Mouse (Mus musculus): ENCODE data around the gene Lrrc26. TPM values are rescaled to one million over a fixed set of nuclear protein-coding genes. Genes with fewer than 3 reads are reported as not detected.

Gene Lrrc26
- total RNA-seq, 2 experiments from 2014 or later: not detected

GRCm38 (mm10) chr2:25271827-25272511 is 17.7 kb upstream of the Lrrc26 start, which contains the start of the genes Ssna1 and Anapc2:
Ssna1 (minus strand) TSS chr2:25272438.
Anapc2 (plus strand) TSS chr2:25272478.
- H3K27ac ChIP-seq: peak within 1 kb of the TSS; percentile 89
- DNase-seq (ENCODE audit: extremely low spot score in 1 of 2, low spot score in 2 of 2): peak; percentile 98 to 99
- peak within 1 kb of the TSS; percentile 91 for H3K4me3 ChIP-seq
- intact Hi-C loops (cut with DNase I): loop anchor here (1.0 to 2.0 kb wide), 2 partner anchors 17 to 61 kb away; partner anchors contain the start of genes Man1b1 and Tmem203
- TF ChIP-seq CTCF (IDR thresholded peaks at IDR 0.05): peak; percentile 33

- TF ChIP-seq CTCF (IDR thresholded peaks at IDR 0.05): no peak
- intact Hi-C loops (cut with DNase I): loop anchor here (1.0 to 2.0 kb wide), 2 partner anchors 17 to 60 kb away; partner anchors contain the start of genes Man1b1 and Tmem203
- DNase-seq (ENCODE audit: extremely low spot score in 1 of 2, low spot score in 2 of 2): no peak
- peak overlapping the region; percentile 89 for H3K27ac ChIP-seq
- H3K4me3 ChIP-seq: peak overlapping the region; percentile 91
Measured at GRCm38 (mm10) chr2:25272515-25272914, 17.2 kb upstream of the Lrrc26 start.

GRCm38 (mm10) chr2:25273010-25273409 is 16.7 kb upstream of the Lrrc26 start:
- peak overlapping the region; percentile 91 for H3K4me3 ChIP-seq
- no peak for TF ChIP-seq CTCF (IDR thresholded peaks at IDR 0.05)
- no peak for DNase-seq (ENCODE audit: extremely low spot score in 1 of 2, low spot score in 2 of 2)
- intact Hi-C loops (cut with DNase I): loop anchor here (2.0 kb wide), 1 partner anchor 60 kb away; the partner anchor contains the start of gene Man1b1
- peak overlapping the region; percentile 89 for H3K27ac ChIP-seq

GRCm38 (mm10) chr2:25278928-25279882 is 10.5 kb upstream of the Lrrc26 start:
- peak; percentile 73 for DNase-seq (ENCODE audit: extremely low spot score in 1 of 2, low spot score in 2 of 2)
- TF ChIP-seq CTCF (IDR thresholded peaks at IDR 0.05): peak; percentile 84
- H3K4me3 ChIP-seq: no peak overlapping the region
- intact Hi-C loops (cut with DNase I): loop anchor here (1.0 kb wide), 1 partner anchor 49 kb away; no protein-coding TSS in a partner anchor
- H3K27ac ChIP-seq: no peak overlapping the region

GRCm38 (mm10) chr2:25285551-25285950 is 4.2 kb upstream of the Lrrc26 start:
- Histone ChIP-seq H3K4me3 (no peak overlapping the region), H3K27ac (no peak overlapping the region)
- no peak for TF ChIP-seq CTCF (IDR thresholded peaks at IDR 0.05)
- DNase-seq (ENCODE audit: extremely low spot score in 1 of 2, low spot score in 2 of 2): no peak
- intact Hi-C loops (cut with DNase I): no loop called here

- no peak for TF ChIP-seq CTCF (IDR thresholded peaks at IDR 0.05)
- no peak for DNase-seq (ENCODE audit: extremely low spot score in 1 of 2, low spot score in 2 of 2)
- Histone ChIP-seq H3K27ac (no peak overlapping the region), H3K4me3 (no peak overlapping the region)
- intact Hi-C loops (cut with DNase I): no loop called here
Measured at GRCm38 (mm10) chr2:25286314-25286713, 3.4 kb upstream of the Lrrc26 start.

GRCm38 (mm10) chr2:25286837-25287636 is 2.7 kb upstream of the Lrrc26 start:
- intact Hi-C loops (cut with DNase I): no loop called here
- TF ChIP-seq CTCF (IDR thresholded peaks at IDR 0.05): no peak
- no peak overlapping the region for H3K4me3 ChIP-seq
- peak overlapping the region; percentile 36; the same call in 1 of the 2 replicates for H3K27ac ChIP-seq
- no peak for DNase-seq (ENCODE audit: extremely low spot score in 1 of 2, low spot score in 2 of 2)

GRCm38 (mm10) chr2:25287927-25288649 is 1.6 kb upstream of the Lrrc26 start, which contains the start of gene Tmem210:
Tmem210 (plus strand) TSS chr2:25288145.
- Histone ChIP-seq H3K4me3 (no peak within 1 kb of the TSS), H3K27ac (peak within 1 kb of the TSS; percentile 36)
- no peak for DNase-seq (ENCODE audit: extremely low spot score in 1 of 2, low spot score in 2 of 2)
- TF ChIP-seq CTCF (IDR thresholded peaks at IDR 0.05): no peak
- intact Hi-C loops (cut with DNase I): no loop called here

GRCm38 (mm10) chr2:25288734-25289345 is 875 bp upstream of the Lrrc26 start:
- no peak for TF ChIP-seq CTCF (IDR thresholded peaks at IDR 0.05)
- no peak for DNase-seq (ENCODE audit: extremely low spot score in 1 of 2, low spot score in 2 of 2)
- intact Hi-C loops (cut with DNase I): no loop called here
- no peak overlapping the region for H3K27ac ChIP-seq
- no peak overlapping the region for H3K4me3 ChIP-seq
